Mouse (Mus musculus) left cerebral cortex, postnatal 14 days (tissue): ENCODE data around the gene Cldn13. TPM values are rescaled to one million over a fixed set of nuclear protein-coding genes. Genes with fewer than 3 reads are reported as not detected.
A peak's percentile ranks its signal among the peaks of the same experiment; 100 is the strongest.
"Not testable (repeated sequence)": the region's sequence is repeated elsewhere in the genome, so short reads cannot be mapped to it uniquely, and the experiment has no call there.

Source experiments
- DNase-seq, 2 experiments: peaks; one replicate each; pipeline ENCODE4 v3.0.0; 2021 to 2022; ENCODE audit warnings: low spot score in 2 of 2, mixed read lengths in 1 of 2
- intact Hi-C: fragments of 180-260 bp; cut with DNase I; formaldehyde crosslinking; loops from one replicate; pipeline ENCODE4 v1.15.1; 2025
- long read RNA-seq, 2 experiments: library from polyadenylated mRNA; stranded (forward); transcript quantifications; one replicate each; pipeline ENCODE4 v2.0.0; 2021
- total RNA-seq, 2 experiments: library from RNA; stranded (reverse); gene quantifications; 2 replicates each; pipeline ENCODE4 v1.2.3; 2021

The Cldn13 gene
- total RNA-seq = not detected
- long read RNA-seq, experiment 1 = 0 reads
- long read RNA-seq, experiment 2 = 0 reads

GRCm38 (mm10) chr5:134915311-134915710 is at the start of gene Cldn13:
Gene Cldn13 (minus strand): TSS chr5:134915526.
- intact Hi-C loops = no loop called here
- no peak for DNase-seq

GRCm38 (mm10) chr5:134964655-134965054 is 49.3 kb upstream of the Cldn13 start:
- intact Hi-C loops = loop anchor here (1.0 to 5.0 kb wide), 2 partner anchors 32 to 57 kb away; partner anchors contain the start of gene Mettl27
- not testable (repeated sequence) for DNase-seq

GRCm38 (mm10) chr5:134963546-134963945 is 48.2 kb upstream of the Cldn13 start:
- intact Hi-C loops = no loop called here
- DNase-seq = peak; percentile 11 to 20

GRCm38 (mm10) chr5:134961519-134961918 is 46.2 kb upstream of the Cldn13 start:
- intact Hi-C loops = no loop called here
- DNase-seq = no peak

GRCm38 (mm10) chr5:134960430-134960829 is 45.1 kb upstream of the Cldn13 start:
- intact Hi-C loops = no loop called here
- no peak for DNase-seq

GRCm38 (mm10) chr5:134959114-134959513 is 43.8 kb upstream of the Cldn13 start:
- DNase-seq = peak; percentile 7 to 32
- intact Hi-C loops = no loop called here

GRCm38 (mm10) chr5:134955491-134955890 is 40.2 kb upstream of the Cldn13 start:
- intact Hi-C loops = no loop called here

GRCm38 (mm10) chr5:134951053-134951884 is 35.9 kb upstream of the Cldn13 start:
- intact Hi-C loops = no loop called here
- DNase-seq = no peak

More at GRCm38 (mm10) chr5:134955491-134955890, 40.2 kb upstream of the Cldn13 start:
- no peak for DNase-seq

GRCm38 (mm10) chr5:134948085-134948439 is 32.7 kb upstream of the Cldn13 start:
- DNase-seq = no peak
- intact Hi-C loops = no loop called here

GRCm38 (mm10) chr5:134947420-134948084 is 32.2 kb upstream of the Cldn13 start:
- no peak for DNase-seq
- intact Hi-C loops = no loop called here

GRCm38 (mm10) chr5:134946857-134947255 is 31.5 kb upstream of the Cldn13 start, which contains the start of gene Cldn4:
Gene Cldn4 (minus strand): TSS chr5:134946934.
- intact Hi-C loops = no loop called here
- DNase-seq = no peak

- no peak for DNase-seq
- intact Hi-C loops = no loop called here
Measured at GRCm38 (mm10) chr5:134946063-134946856, 30.9 kb upstream of the Cldn13 start.

GRCm38 (mm10) chr5:134945266-134945959 is 30.1 kb upstream of the Cldn13 start:
- intact Hi-C loops = no loop called here
- DNase-seq = no peak

- DNase-seq = no peak
- intact Hi-C loops = no loop called here
Measured at GRCm38 (mm10) chr5:134944179-134944578, 28.9 kb upstream of the Cldn13 start.

GRCm38 (mm10) chr5:134942740-134943139 is 27.4 kb upstream of the Cldn13 start:
- DNase-seq = no peak
- intact Hi-C loops = no loop called here

- intact Hi-C loops = no loop called here
Measured at GRCm38 (mm10) chr5:134941472-134942209, 26.3 kb upstream of the Cldn13 start.

GRCm38 (mm10) chr5:134939554-134939953 is 24.2 kb upstream of the Cldn13 start:
- DNase-seq, intact Hi-C loops: not testable (repeated sequence)

More at GRCm38 (mm10) chr5:134941472-134942209, 26.3 kb upstream of the Cldn13 start:
- no peak for DNase-seq

- no peak for DNase-seq
- intact Hi-C loops = no loop called here
Measured at GRCm38 (mm10) chr5:134939069-134939468, 23.7 kb upstream of the Cldn13 start.
